Mouse (Mus musculus) embryo, embryonic 9.5 days (tissue): Measurements from ENCODE around the gene Tgif1.

Source experiments
- DNase-seq: peaks from one replicate; pipeline ENCODE4 v3.0.0-alpha.2; 2017; ENCODE audit errors: extremely low spot score

Tgif1 gene

GRCm38 (mm10) chr17:70806600-70806999, 46.7 kb downstream of the Tgif1 start:
- no peak for DNase-seq

- DNase-seq = no peak
Measured at GRCm38 (mm10) chr17:70805866-70806265, 47.5 kb downstream of the Tgif1 start.

- no peak for DNase-seq
Measured at GRCm38 (mm10) chr17:70802022-70802421, 51.3 kb downstream of the Tgif1 start.

DNA sequence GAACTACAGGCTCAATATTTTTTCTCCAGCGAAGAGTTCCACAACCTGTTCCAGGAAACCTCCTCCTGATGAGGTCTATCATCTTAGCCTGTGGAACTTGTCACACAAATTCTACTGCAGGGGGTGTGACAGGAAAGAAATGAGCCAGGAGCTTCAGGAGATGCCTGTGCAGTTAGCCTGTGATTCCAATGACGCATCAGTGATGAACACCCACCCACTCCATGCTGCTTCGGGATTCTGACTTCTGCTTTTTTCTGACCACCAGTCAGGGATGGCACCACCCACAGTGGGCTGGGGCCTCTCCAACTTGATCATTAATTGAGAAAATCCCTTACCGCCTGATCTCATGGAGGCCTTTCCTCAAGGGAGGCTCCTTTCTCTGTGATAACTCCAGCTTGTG, 54.1 kb downstream of the Tgif1 start:
- no peak for DNase-seq

DNA sequence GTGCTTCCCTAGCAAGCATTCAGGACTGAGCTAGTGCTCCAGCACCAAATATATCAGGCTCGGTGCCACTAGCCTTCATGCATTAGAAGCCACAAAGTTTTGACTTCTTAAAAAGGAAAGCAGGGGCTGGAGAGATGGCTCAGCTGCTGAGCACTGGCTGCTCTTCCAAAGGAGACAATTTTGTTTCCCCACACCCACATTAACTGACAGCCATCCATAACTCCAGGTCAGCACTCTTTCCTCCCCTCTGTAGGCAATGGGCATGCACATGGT, 55.6 kb downstream of the Tgif1 start:
- DNase-seq = no peak

DNA sequence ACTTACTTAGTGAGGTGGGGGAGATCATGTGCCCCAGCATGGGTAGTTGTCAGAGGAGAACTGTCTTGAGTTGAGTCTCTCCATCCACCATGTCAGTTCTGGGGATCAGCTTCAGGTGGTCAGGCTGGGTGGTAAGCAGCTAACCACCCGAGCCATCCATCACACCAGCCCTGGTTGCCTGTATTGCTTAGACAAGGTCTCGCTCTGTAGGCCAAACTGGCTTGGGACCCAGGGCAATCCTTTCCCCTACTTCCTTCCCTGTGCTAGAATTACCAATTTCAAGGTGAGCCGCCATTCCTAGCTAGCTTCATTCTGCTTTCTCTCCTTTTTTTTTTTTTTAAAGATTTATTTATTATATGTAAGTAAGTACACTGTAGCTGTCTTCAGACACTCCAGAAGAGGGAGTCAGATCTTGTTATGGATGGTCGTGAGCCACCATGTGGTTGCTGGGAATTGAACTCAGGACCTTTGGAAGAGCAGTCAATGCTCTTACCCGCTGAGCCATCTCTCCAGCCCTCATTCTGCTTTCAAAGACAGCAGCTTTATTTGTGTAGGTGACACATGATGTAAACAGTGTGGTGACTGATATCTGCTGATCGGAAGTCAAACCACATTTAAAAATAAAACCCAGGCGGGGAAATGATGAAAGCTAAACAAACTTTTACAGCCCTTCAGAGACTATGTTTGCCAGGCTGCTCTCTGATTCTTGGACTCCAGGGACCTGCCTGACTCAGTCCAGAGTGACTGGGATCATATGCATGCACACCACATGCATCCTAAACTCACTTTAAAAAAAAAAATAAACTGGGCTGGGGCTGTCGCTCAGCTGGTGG, 56.2 kb downstream of the Tgif1 start:
- no peak for DNase-seq

GRCm38 (mm10) chr17:70795196-70795595, 58.1 kb downstream of the Tgif1 start:
- DNase-seq = no peak

DNA sequence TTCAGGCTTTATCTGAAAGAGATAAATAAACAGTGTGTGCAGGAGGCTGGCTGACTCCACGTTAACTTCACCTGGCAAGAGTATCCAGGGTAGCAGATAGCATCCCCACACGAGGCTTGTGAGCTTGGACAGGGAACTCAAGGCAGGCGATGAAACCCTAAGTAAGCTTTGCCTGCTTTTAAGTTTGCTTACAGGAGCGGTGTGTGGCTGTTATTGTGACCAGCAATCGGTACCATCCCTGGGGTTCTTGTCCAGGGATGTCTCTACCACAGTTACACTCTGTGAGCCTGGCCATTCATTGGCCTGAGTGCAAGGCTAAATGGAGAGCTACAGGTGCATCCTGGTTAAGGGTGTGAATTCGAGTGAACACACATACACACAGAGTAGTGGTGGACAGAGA, 58.6 kb downstream of the Tgif1 start:
- DNase-seq = no peak

- DNase-seq = peak; percentile 61
Measured at GRCm38 (mm10) chr17:70794291-70794690, 59.1 kb downstream of the Tgif1 start.
